Mouse (Mus musculus): ENCODE measurements around the gene Lgalsl. TPM values are rescaled to one million over a fixed set of nuclear protein-coding genes. Genes with fewer than 3 reads are reported as not detected.

Lgalsl gene
- 45.9 and 53.2 TPM in 2 replicates for polyA plus RNA-seq (2021; fragmentation: Nextera tagmentation)
- long read RNA-seq, experiment 1, transcript Lgalsl-203 (4 exons, 913 nt) = minor isoform, 5 of 120 reads
- long read RNA-seq, experiment 1, transcript Lgalsl-201 (5 exons, 3,362 nt) = major isoform, 91 of 120 reads
- long read RNA-seq, experiment 1, partial matches to known transcripts = 4 of 120 reads
- long read RNA-seq, experiment 1, other reads (novel, unspliced or antisense) = 20 of 120 reads
- long read RNA-seq, experiment 2, transcript Lgalsl-203 (4 exons, 913 nt) = minor isoform, 33 of 562 reads
- long read RNA-seq, experiment 2, transcript Lgalsl-201 (5 exons, 3,362 nt) = major isoform, 488 of 562 reads
- long read RNA-seq, experiment 2, partial matches to known transcripts = 2 of 562 reads
- long read RNA-seq, experiment 2, other reads (novel, unspliced or antisense) = 39 of 562 reads

DNA sequence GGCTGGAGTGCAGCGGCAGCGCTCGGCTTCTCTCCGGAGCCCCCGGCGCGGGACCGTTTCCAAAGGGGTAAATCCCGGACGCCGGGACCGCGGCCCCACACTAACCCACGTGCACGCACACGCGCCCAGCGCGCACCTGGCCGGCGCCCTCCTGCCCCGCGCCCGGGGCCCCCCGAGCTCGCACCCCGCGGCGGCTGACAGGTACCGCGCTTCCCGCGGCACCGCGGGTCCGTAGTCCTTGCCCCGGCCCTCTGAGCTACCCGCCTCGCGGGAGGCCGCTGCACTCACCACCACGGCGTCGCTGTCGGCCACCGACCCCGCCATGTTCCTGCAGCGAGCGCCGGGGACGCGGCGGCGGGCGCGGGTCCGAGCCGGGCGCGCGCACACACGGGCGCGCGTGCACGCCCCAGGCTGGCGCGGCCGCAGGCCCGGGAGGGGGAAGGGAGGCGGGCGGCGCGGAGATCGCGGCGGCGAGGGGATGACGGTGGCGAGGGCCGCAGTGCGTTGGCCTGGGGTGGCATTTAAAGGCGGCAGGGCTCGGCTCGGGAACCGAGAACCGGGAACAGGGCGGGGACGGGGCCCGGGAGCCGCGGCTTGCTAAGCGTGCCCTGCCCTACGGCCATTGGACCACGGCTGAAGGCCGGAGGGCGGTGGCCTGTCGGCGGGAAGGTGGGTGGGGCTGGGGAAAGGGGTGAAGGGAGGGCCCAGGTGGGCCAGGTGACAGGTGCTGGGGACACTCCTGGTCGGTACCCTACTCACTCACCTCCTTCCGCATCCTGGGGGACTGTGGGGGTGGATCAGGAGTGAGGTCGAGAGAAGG, at the start of gene Lgalsl:
Lgalsl (minus strand) TSS at position 371 of the 820 bp plus-strand sequence.

Other genes with a start within 250 kb of the Lgalsl start
- gene Aftph, start 89.5 kb downstream of the Lgalsl start, polyA plus RNA-seq (2021; fragmentation: Nextera tagmentation) = 13.8 and 18.7 TPM in 2 replicates